Mouse (Mus musculus): ENCODE measurements around the gene Arhgap35.
"Not testable (repeated sequence)": the region's sequence is repeated elsewhere in the genome, so short reads cannot be mapped to it uniquely, and the experiment has no call there.

Arhgap35 gene

GRCm38 (mm10) chr7:16614888-16615715 is at the start of gene Arhgap35:
Gene Arhgap35 (minus strand): TSS chr7:16614993.
- peak; percentile 99 for DNase-seq (ENCODE audit: low read depth, low spot score)

DNA sequence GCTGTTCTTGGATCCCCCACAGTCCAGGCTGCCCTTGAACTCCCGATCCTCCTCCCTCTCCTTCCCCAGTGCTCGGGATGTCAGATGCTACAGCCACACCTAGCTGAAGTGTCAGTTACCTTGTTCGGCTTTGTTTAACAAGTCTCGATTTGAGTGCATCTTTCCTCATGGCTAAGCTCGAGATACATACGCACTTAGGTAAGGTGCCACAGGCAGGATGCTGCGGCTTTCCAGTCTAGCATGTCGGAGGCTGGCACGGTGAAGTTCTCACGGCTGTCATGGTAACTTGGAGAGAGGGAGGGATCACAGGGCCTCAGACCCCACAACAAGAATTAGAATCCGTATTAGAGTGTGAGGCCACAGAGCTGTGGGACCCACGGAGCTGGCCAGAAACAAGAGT is 29.5 kb upstream of the Arhgap35 start:
- DNase-seq (ENCODE audit: low read depth, low spot score): no peak

GRCm38 (mm10) chr7:16643106-16643505 is 28.3 kb upstream of the Arhgap35 start:
- DNase-seq (ENCODE audit: low read depth, low spot score): not testable (repeated sequence)

DNA sequence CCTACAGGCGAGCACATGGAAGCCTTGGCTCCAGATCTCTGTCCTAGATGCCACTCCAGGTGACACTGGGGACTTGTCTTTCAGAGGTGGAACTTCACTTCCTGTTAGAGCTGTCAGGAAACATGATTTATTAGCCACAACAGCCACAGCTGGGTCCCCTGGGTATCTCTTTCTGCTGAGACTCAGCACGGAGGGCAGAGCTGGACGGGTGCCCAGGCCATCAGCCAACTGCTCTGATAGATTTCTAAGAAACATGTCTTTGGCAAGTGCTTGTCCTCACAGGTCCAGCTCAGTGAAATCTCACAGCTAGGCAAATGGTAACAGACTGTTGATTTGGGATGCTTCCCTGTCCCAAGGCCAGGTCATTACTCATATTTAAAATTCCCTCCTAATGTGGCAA is 24.2 kb upstream of the Arhgap35 start:
- peak; percentile 54 for DNase-seq (ENCODE audit: low read depth, low spot score)

- DNase-seq (ENCODE audit: low read depth, low spot score): no peak
Measured at GRCm38 (mm10) chr7:16635116-16635515, 20.3 kb upstream of the Arhgap35 start.

GRCm38 (mm10) chr7:16633913-16634312 is 19.1 kb upstream of the Arhgap35 start:
- peak; percentile 69 for DNase-seq (ENCODE audit: low read depth, low spot score)

DNA sequence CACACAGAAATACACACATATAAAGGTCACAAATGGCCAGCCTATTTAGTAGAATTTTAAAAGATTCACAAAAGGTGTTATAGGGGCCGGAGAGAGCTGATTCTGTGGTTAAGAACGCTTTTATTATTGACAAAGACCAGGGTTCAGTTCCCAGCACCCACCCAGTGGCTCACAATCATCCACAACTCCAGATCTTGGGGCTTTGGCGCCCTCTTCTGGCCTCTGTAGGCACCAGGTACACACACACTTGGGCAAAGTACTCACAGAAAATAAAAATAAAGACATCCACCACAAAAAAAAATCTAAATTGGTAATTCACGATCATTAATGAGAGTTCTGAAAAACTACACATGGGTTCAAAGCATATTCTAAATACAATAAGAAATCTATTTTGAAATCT is 17.1 kb upstream of the Arhgap35 start:
- no peak for DNase-seq (ENCODE audit: low read depth, low spot score)

DNA sequence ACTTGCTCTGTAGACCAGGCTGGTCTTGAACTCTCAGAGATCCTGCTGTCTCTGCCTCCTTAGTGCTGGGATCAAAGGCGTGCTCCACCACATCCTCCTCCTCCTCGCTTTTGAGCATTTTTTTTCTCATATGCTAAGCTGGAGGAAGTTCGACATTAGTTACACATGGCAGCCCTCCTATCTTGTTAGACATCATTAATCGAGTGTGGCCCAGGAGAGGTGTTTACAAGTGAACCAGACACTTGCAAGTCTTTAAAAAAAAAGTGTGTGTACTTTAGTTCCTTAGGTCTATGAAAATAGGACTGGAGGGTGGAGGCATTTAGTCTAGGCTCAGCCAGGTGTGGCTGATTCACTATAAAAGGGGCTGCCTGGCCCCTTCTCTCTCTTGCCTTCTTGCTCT is 16.2 kb upstream of the Arhgap35 start:
- no peak for DNase-seq (ENCODE audit: low read depth, low spot score)

GRCm38 (mm10) chr7:16629598-16630296 is 15.0 kb upstream of the Arhgap35 start:
- peak; percentile 71 for DNase-seq (ENCODE audit: low read depth, low spot score)

- peak; percentile 75 for DNase-seq (ENCODE audit: low read depth, low spot score)
Measured at GRCm38 (mm10) chr7:16628096-16628771, 13.4 kb upstream of the Arhgap35 start.

- DNase-seq (ENCODE audit: low read depth, low spot score): no peak
Measured at GRCm38 (mm10) chr7:16623687-16624086, 8.9 kb upstream of the Arhgap35 start.

DNA sequence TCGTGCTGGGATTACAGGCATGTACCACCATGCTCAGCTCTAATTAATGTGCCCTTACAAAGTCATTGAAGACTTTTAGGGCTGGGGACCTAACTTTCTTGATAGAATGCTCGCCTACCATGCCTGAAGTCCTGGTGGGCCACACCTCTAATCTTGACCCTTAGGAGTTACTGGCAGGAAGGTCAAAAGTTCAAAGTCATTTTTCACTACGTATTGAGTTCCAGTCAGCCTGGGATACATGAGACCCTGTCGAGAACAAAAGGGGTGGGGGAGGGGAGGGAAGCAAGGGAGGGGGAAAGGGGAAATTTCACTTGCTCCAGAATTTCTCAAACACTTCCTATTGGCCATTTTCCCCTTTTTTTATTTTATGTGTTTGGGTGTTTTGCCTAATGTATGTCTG is 8.3 kb upstream of the Arhgap35 start:
- no peak for DNase-seq (ENCODE audit: low read depth, low spot score)

DNA sequence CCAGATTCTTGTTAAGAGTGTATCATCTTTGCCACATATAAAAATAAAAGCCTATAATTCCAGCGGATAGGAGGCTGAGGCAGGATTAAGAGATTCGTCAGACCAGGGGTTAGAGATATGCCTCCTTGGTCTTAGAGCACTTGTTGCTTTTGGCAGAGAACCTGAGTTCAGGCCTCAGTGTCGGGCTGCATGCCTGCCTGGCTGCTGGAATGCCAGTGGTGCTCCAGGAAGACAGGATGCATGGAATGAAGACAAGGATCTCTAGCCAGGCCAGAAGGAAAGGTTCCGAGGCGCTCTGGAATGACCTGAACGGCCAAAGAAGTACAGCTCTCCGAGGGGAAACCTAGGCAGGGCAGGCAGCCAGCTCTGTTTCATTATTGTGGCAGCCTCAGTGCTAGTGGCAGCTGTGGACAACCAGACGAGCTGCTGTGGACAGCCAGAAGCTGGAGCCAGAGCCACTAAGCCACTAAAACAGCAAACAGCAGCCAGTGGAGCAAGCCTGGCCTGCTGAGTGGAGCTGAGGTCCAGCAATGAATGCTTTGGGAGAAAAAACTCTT is 6.4 kb upstream of the Arhgap35 start:
- no peak for DNase-seq (ENCODE audit: low read depth, low spot score)

GRCm38 (mm10) chr7:16618661-16619211 is 3.9 kb upstream of the Arhgap35 start:
- peak; percentile 54 for DNase-seq (ENCODE audit: low read depth, low spot score)

DNA sequence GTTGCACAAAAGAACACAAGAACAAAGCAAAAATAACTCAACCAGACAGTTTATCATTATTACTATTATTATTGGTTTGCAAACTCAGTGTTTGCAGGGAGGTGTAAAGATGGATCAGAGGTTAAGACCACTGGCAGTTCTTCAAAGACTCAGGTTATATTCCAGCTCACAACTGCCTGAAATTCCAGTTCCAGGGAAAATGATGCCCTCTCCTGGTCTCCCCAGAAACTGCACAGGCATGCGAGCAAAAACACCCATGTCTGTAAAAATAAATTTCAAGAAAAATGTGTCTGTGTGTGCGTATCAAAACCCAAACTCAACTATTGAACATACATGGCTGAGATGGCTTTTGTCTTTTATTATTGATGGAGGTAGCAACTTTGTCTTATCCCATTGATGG is 2.3 kb upstream of the Arhgap35 start:
- peak; percentile 48 for DNase-seq (ENCODE audit: low read depth, low spot score)

GRCm38 (mm10) chr7:16614171-16614887 is 464 bp downstream of the Arhgap35 start:
- no peak for DNase-seq (ENCODE audit: low read depth, low spot score)

GRCm38 (mm10) chr7:16613461-16614170 is 1.2 kb downstream of the Arhgap35 start:
- peak; percentile 48 for DNase-seq (ENCODE audit: low read depth, low spot score)

GRCm38 (mm10) chr7:16610345-16610744 is 4.4 kb downstream of the Arhgap35 start:
- DNase-seq (ENCODE audit: low read depth, low spot score): no peak

GRCm38 (mm10) chr7:16608961-16609360 is 5.8 kb downstream of the Arhgap35 start:
- no peak for DNase-seq (ENCODE audit: low read depth, low spot score)

DNA sequence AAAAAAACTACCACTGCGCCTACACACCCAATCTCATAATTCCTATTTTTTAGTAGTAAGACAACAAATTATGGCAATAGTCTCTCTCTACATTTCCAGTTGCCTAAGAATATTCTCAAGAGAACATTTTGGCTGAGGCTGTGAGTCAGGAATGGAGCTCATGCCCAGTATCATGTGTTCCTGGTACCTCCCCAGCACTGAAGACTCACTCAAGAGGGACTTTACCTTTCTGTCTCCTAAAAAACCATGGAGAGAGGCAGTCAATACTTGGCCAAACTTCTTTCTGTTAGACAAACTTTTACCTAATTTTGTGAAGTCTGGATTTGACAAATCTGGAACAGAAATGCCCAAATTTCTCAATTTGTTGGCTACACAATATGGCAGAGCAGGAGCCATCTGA is 6.7 kb downstream of the Arhgap35 start:
- no peak for DNase-seq (ENCODE audit: low read depth, low spot score)

All from A20 (cell line).